Mouse (Mus musculus) liver, embryonic 14.5 days (tissue): ENCODE measurements around the gene Cltb.

ENCODE experiments used
- CTCF ChIP-seq: IDR thresholded peaks from 2 replicates; pipeline ENCODE4 v1.5.1; 2016; ENCODE audit warnings: antibody characterized with exemption, low read depth, control low read depth
- EP300 ChIP-seq: IDR thresholded peaks from 2 replicates; pipeline ENCODE4 v1.6.1; 2016; ENCODE audit warnings: antibody characterized with exemption, low read depth

- no peak for TF ChIP-seq CTCF
- no peak for TF ChIP-seq EP300
Observed at GRCm38 (mm10) chr13:54616307-54616706, 5.2 kb upstream of the Cltb start.
